Mouse (Mus musculus): ENCODE data around the gene Smyd2.

DNA sequence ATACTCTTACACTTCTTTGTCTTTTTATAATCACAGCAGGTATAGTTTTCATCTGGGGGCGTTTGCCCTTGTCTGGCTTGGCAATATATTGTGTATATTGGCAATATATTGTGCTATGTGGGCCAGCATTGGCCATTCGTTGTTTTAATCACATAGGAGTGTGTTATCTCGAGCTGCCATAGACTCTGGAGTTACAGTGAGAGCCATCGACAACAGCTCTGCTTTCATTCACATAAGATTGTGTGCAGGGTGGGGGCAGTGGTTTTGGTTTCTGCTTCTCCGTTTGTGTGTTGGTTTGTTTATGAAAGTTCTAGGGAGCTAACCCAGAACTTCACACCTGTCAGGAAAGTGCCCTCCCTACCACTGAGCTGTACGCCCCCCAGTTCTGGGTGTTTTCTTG is 55.5 kb downstream of the Smyd2 start:
- TF ChIP-seq POLR2A (IDR thresholded peaks at IDR 0.05; ENCODE audit: borderline replicate concordance, low read depth, low read length): no peak
- no peak for TF ChIP-seq CTCF (IDR thresholded peaks at IDR 0.05; ENCODE audit: low read depth, low read length)

Data from bone marrow macrophage, adult 2 months (primary cell).